9 mouse cellular contexts compared by ENCODE assay signal in genomic region chr3:96173185-96173584, GRCm38 (mm10). TPM values are rescaled to one million over a fixed set of nuclear protein-coding genes. Genes with fewer than 3 reads are reported as not detected.
DNase-seq lines count a peak whose midpoint lies in the region; ATAC-seq and TF ChIP-seq lines count a peak whose summit lies in the region.
"Had no signal": no experiment of that assay in that cellular context is flagged by ENCODE, and none has a peak within 500 bp of the region (broad histone marks: within the 10 kb centered on the region; RNA-seq: fewer than 3 reads in every experiment).

No protein-coding gene starts in this region.

- ATAC-seq in embryonic facial prominence, embryonic 12.5 days (ENCODE audit: insufficient number of reproducible peaks, insufficient read depth, low FRiP score, low TSS enrichment): no peak
- no peak for ATAC-seq in intestine, embryonic 16.5 days
- ATAC-seq in neural tube, embryonic 14.5 days (ENCODE audit: low read depth): no peak
- no peak for ATAC-seq in granulocyte monocyte progenitor cell, adult 5-6 weeks (replicated peaks; ENCODE audit: poor library complexity, severe bottlenecking)

- H3K27ac ChIP-seq in liver, adult 2 months (replicated peaks; ENCODE audit: insufficient read depth, low read depth, low read length): no peak overlapping the region
- 0 out of 2 replicates have a peak overlapping the region, but pooled peaks have one; percentile 98 for H3K27ac ChIP-seq in embryonic facial prominence, embryonic 12.5 days
- H3K27ac ChIP-seq in intestine, embryonic 16.5 days (ENCODE audit: low read length): no peak overlapping the region; the same call in 1 of the 2 replicates
- no peak overlapping the region for H3K27ac ChIP-seq in neural tube, embryonic 14.5 days (ENCODE audit: low read depth, low read length)

- H3K9me3 ChIP-seq in embryonic facial prominence, embryonic 12.5 days: no peaks in the 10 kb centered on the region
- no peaks in the 10 kb centered on the region for H3K9me3 ChIP-seq in intestine, embryonic 16.5 days (ENCODE audit: control insufficient read depth, low read length)
- no peaks in the 10 kb centered on the region for H3K9me3 ChIP-seq in neural tube, embryonic 14.5 days (ENCODE audit: control insufficient read depth, low read length)

- peak overlapping the region; percentile 87 for H3K4me3 ChIP-seq in liver, adult 2 months (ENCODE audit: insufficient read depth, low read depth, low read length)
- H3K4me3 ChIP-seq in embryonic facial prominence, embryonic 12.5 days: peak overlapping the region; percentile 96
- peak overlapping the region; percentile 89 for H3K4me3 ChIP-seq in intestine, embryonic 16.5 days (ENCODE audit: low read length)
- peak overlapping the region; percentile 89 for H3K4me3 ChIP-seq in neural tube, embryonic 14.5 days (ENCODE audit: low read depth, low read length)

- H3K4me1 ChIP-seq in liver, adult 2 months (ENCODE audit: control insufficient read depth, insufficient read depth, low read length): peaks cover 12% of the 10 kb centered on the region
- peaks cover 25% of the 10 kb centered on the region for H3K4me1 ChIP-seq in embryonic facial prominence, embryonic 12.5 days
- H3K4me1 ChIP-seq in intestine, embryonic 16.5 days (ENCODE audit: control insufficient read depth, insufficient read depth, low read length): peaks cover 15% of the 10 kb centered on the region
- peaks cover 21% of the 10 kb centered on the region for H3K4me1 ChIP-seq in neural tube, embryonic 14.5 days (ENCODE audit: control insufficient read depth, insufficient read depth, low read length)

- peaks cover 18% of the 10 kb centered on the region for H3K36me3 ChIP-seq in liver, adult 2 months (ENCODE audit: control insufficient read depth, insufficient read depth, low read length)
- H3K36me3 ChIP-seq in embryonic facial prominence, embryonic 12.5 days: peaks cover 49% of the 10 kb centered on the region
- H3K36me3 ChIP-seq in intestine, embryonic 16.5 days (ENCODE audit: control insufficient read depth, insufficient read depth, low read length): peaks cover 10% of the 10 kb centered on the region; the same call in 1 of the 2 replicates
- peaks cover 17% of the 10 kb centered on the region for H3K36me3 ChIP-seq in neural tube, embryonic 14.5 days (ENCODE audit: control insufficient read depth, insufficient read depth, low read length)

- WGBS in liver, adult 2 months: 34% methylated on average over 7 of the region's 7 CpGs
- 38% methylated on average over 7 of the region's 7 CpGs for whole genome bisulfite sequencing in embryonic facial prominence, embryonic 12.5 days
- WGBS in intestine, embryonic 16.5 days: 39% methylated on average over 7 of the region's 7 CpGs
- 39% methylated on average over 7 of the region's 7 CpGs for WGBS in neural tube, embryonic 14.5 days

- no peak for TF ChIP-seq CTCF in liver, adult 2 months (IDR thresholded peaks at IDR 0.05; ENCODE audit: low read depth, low read length)

- H3K4me2 ChIP-seq in embryonic facial prominence, embryonic 12.5 days (replicated peaks): peak overlapping the region; percentile 92
- H3K4me2 ChIP-seq in intestine, embryonic 16.5 days (ENCODE audit: low read depth, low read length): peak overlapping the region; percentile 92
- H3K4me2 ChIP-seq in neural tube, embryonic 14.5 days (ENCODE audit: low read depth, low read length): peak overlapping the region; percentile 97

- H3K27me3 ChIP-seq in liver, adult 2 months (ENCODE audit: control insufficient read depth, insufficient read depth, low read length): no peaks in the 10 kb centered on the region
- no peaks in the 10 kb centered on the region for H3K27me3 ChIP-seq in embryonic facial prominence, embryonic 12.5 days
- H3K27me3 ChIP-seq in intestine, embryonic 16.5 days (replicated peaks; ENCODE audit: control insufficient read depth, insufficient read depth, low read length): no peaks in the 10 kb centered on the region
- H3K27me3 ChIP-seq in neural tube, embryonic 14.5 days (ENCODE audit: control insufficient read depth, insufficient read depth, low read length): no peaks in the 10 kb centered on the region

- peak overlapping the region; percentile 80 for H3K9ac ChIP-seq in liver, adult 2 months (ENCODE audit: low read depth, low read length)
- peak overlapping the region; percentile 88 for H3K9ac ChIP-seq in embryonic facial prominence, embryonic 12.5 days
- peak overlapping the region; percentile 82 for H3K9ac ChIP-seq in intestine, embryonic 16.5 days (ENCODE audit: low read depth, low read length)
- peak overlapping the region; percentile 86 for H3K9ac ChIP-seq in neural tube, embryonic 14.5 days (replicated peaks; ENCODE audit: low read depth, low read length)

- no peak for DNase-seq in liver, adult 2 months (ENCODE audit: extremely low read depth, low read depth, low spot score)
- DNase-seq in liver: no peak
- DNase-seq in urinary bladder, postnatal 14 days (ENCODE audit: low spot score): no peak
- no peak for DNase-seq in cerebellum, postnatal 4 days (ENCODE audit: low spot score in 2 of 2)
- DNase-seq: adrenal gland, postnatal 36 days had no signal

- no peak for TF ChIP-seq POLR2A in liver, adult 2 months (IDR thresholded peaks at IDR 0.05; ENCODE audit: extremely low read depth, insufficient read depth, low read length)

- peaks cover 9% of the 10 kb centered on the region; the same call in 1 of the 2 replicates for H3K79me2 ChIP-seq in liver, adult 2 months (ENCODE audit: control insufficient read depth, insufficient read depth, low read length)

RNA-seq across cellular contexts. Expression of gene Sf3b4, which starts 1.1 kb away (rescaled TPM):
- 2.7 and 5.2 TPM in 2 replicates for total RNA-seq in liver, adult 2 months (2014; rRNA removed)
- polyA plus RNA-seq in liver, adult 2 months (2012; rRNA removed): 23.5 and 29.7 TPM in 2 replicates
- 181 and 190 TPM in 2 replicates for polyA plus RNA-seq in embryonic facial prominence, embryonic 12.5 days (2016; fragmentation: Nextera tagmentation; extraction: Ambion mirVana)
- 142 and 154 TPM in 2 replicates for polyA plus RNA-seq in intestine, embryonic 16.5 days (2015; fragmentation: Nextera tagmentation; extraction: Ambion mirVana)
- 145 and 150 TPM in 2 replicates for polyA plus RNA-seq in neural tube, embryonic 14.5 days (2014; fragmentation: Nextera tagmentation; extraction: Ambion mirVana)
- 94.6 and 123 TPM in 2 replicates for total RNA-seq in granulocyte monocyte progenitor cell, adult 5-6 weeks (2014; fragmentation: Nextera tagmentation)
- total RNA-seq in granulocyte monocyte progenitor cell, adult 5-6 weeks (2017): 18.4 and 22.7 TPM in 2 replicates

RNA-seq across cellular contexts. Expression of gene Sv2a, which starts 7.8 kb away (rescaled TPM):
- under 0.01 and 0.07 TPM in 2 replicates for total RNA-seq in liver, adult 2 months (2014; rRNA removed)
- 0.04 and 0.66 TPM in 2 replicates for polyA plus RNA-seq in liver, adult 2 months (2012; rRNA removed)
- 8.6 and 9.2 TPM in 2 replicates for polyA plus RNA-seq in embryonic facial prominence, embryonic 12.5 days (2016; fragmentation: Nextera tagmentation; extraction: Ambion mirVana)
- polyA plus RNA-seq in intestine, embryonic 16.5 days (2015; fragmentation: Nextera tagmentation; extraction: Ambion mirVana): 3.2 and 3.4 TPM in 2 replicates
- polyA plus RNA-seq in neural tube, embryonic 14.5 days (2014; fragmentation: Nextera tagmentation; extraction: Ambion mirVana): 91.0 and 91.7 TPM in 2 replicates
- total RNA-seq in granulocyte monocyte progenitor cell, adult 5-6 weeks (2014; fragmentation: Nextera tagmentation): 0.39 and 1.7 TPM in 2 replicates
- total RNA-seq in granulocyte monocyte progenitor cell, adult 5-6 weeks (2017): 0.21 and 1.7 TPM in 2 replicates

RNA-seq across cellular contexts. Expression of gene Mtmr11, which starts 11.4 kb away (rescaled TPM):
- total RNA-seq in liver, adult 2 months (2014; rRNA removed): 1.2 and 1.4 TPM in 2 replicates
- polyA plus RNA-seq in liver, adult 2 months (2012; rRNA removed): 1.1 and 2.8 TPM in 2 replicates
- polyA plus RNA-seq in embryonic facial prominence, embryonic 12.5 days (2016; fragmentation: Nextera tagmentation; extraction: Ambion mirVana): 37.1 and 39.5 TPM in 2 replicates
- 24.5 TPM in 2 replicates for polyA plus RNA-seq in intestine, embryonic 16.5 days (2015; fragmentation: Nextera tagmentation; extraction: Ambion mirVana)
- 10.9 and 11.6 TPM in 2 replicates for polyA plus RNA-seq in neural tube, embryonic 14.5 days (2014; fragmentation: Nextera tagmentation; extraction: Ambion mirVana)
- not detected in 2 replicates for total RNA-seq in granulocyte monocyte progenitor cell, adult 5-6 weeks (2014; fragmentation: Nextera tagmentation)
- 2.6 TPM in 1 of 2 replicates, not detected in the other for total RNA-seq in granulocyte monocyte progenitor cell, adult 5-6 weeks (2017)

RNA-seq across cellular contexts. Expression of gene Bola1, which starts 46.3 kb away (rescaled TPM):
- total RNA-seq in liver, adult 2 months (2014; rRNA removed): 68.7 and 74.7 TPM in 2 replicates
- polyA plus RNA-seq in liver, adult 2 months (2012; rRNA removed): 44.0 and 56.0 TPM in 2 replicates
- polyA plus RNA-seq in embryonic facial prominence, embryonic 12.5 days (2016; fragmentation: Nextera tagmentation; extraction: Ambion mirVana): 52.6 and 53.3 TPM in 2 replicates
- 65.2 and 66.2 TPM in 2 replicates for polyA plus RNA-seq in intestine, embryonic 16.5 days (2015; fragmentation: Nextera tagmentation; extraction: Ambion mirVana)
- polyA plus RNA-seq in neural tube, embryonic 14.5 days (2014; fragmentation: Nextera tagmentation; extraction: Ambion mirVana): 61.5 and 69.0 TPM in 2 replicates
- total RNA-seq in granulocyte monocyte progenitor cell, adult 5-6 weeks (2014; fragmentation: Nextera tagmentation): 9.4 and 44.0 TPM in 2 replicates
- total RNA-seq in granulocyte monocyte progenitor cell, adult 5-6 weeks (2017): 45.3 and 56.0 TPM in 2 replicates

RNA-seq across cellular contexts. Expression of gene Hist2h2ab, which starts 46.5 kb away (rescaled TPM):
- 8.9 TPM in 2 replicates for total RNA-seq in liver, adult 2 months (2014; rRNA removed)
- polyA plus RNA-seq in liver, adult 2 months (2012; rRNA removed): 0.81 TPM in 1 of 2 replicates, not detected in the other
- 1.5 and 1.6 TPM in 2 replicates for polyA plus RNA-seq in embryonic facial prominence, embryonic 12.5 days (2016; fragmentation: Nextera tagmentation; extraction: Ambion mirVana)
- 0.70 TPM in 1 of 2 replicates, not detected in the other for polyA plus RNA-seq in intestine, embryonic 16.5 days (2015; fragmentation: Nextera tagmentation; extraction: Ambion mirVana)
- 0.71 and 0.72 TPM in 2 replicates for polyA plus RNA-seq in neural tube, embryonic 14.5 days (2014; fragmentation: Nextera tagmentation; extraction: Ambion mirVana)
- total RNA-seq in granulocyte monocyte progenitor cell, adult 5-6 weeks (2014; fragmentation: Nextera tagmentation): 2.9 and 4.4 TPM in 2 replicates
- 239 TPM in 2 replicates for total RNA-seq in granulocyte monocyte progenitor cell, adult 5-6 weeks (2017)
